Mouse (Mus musculus) 3134 (cell line): Measurements from ENCODE around the gene Adam19.
A peak's percentile ranks its signal among the peaks of the same experiment; 100 is the strongest.
"Not testable (repeated sequence)": the region's sequence is repeated elsewhere in the genome, so short reads cannot be mapped to it uniquely, and the experiment has no call there.

ENCODE experiments used
- DNase-seq: peaks from one replicate; pipeline ENCODE4 v3.0.0-alpha.2; 2011; ENCODE audit warnings: low spot score; ENCODE audit not compliant: insufficient read length; ENCODE audit errors: extremely low read depth

Gene Adam19

GRCm38 (mm10) chr11:46055896-46056769 is at the start of gene Adam19:
TSS of gene Adam19 (plus strand) at chr11:46055992.
- DNase-seq = peak; percentile 75

- DNase-seq = no peak
Observed at GRCm38 (mm10) chr11:46016061-46016460, 39.7 kb upstream of the Adam19 start.

GRCm38 (mm10) chr11:46020246-46020645 is 35.5 kb upstream of the Adam19 start:
- DNase-seq = no peak

GRCm38 (mm10) chr11:46021850-46022249 is 33.9 kb upstream of the Adam19 start:
- no peak for DNase-seq

GRCm38 (mm10) chr11:46022983-46023382 is 32.8 kb upstream of the Adam19 start:
- DNase-seq = no peak

- no peak for DNase-seq
Observed at GRCm38 (mm10) chr11:46025962-46026392, 29.8 kb upstream of the Adam19 start.

- no peak for DNase-seq
Observed at GRCm38 (mm10) chr11:46027952-46028814, 27.6 kb upstream of the Adam19 start.

GRCm38 (mm10) chr11:46029485-46029884 is 26.3 kb upstream of the Adam19 start:
- DNase-seq = no peak

GRCm38 (mm10) chr11:46030026-46030425 is 25.8 kb upstream of the Adam19 start:
- no peak for DNase-seq

GRCm38 (mm10) chr11:46031470-46031869 is 24.3 kb upstream of the Adam19 start:
- DNase-seq = no peak

GRCm38 (mm10) chr11:46032956-46033355 is 22.8 kb upstream of the Adam19 start:
- no peak for DNase-seq

GRCm38 (mm10) chr11:46036374-46036773 is 19.4 kb upstream of the Adam19 start:
- DNase-seq = no peak

- peak; percentile 40 for DNase-seq
Observed at GRCm38 (mm10) chr11:46038901-46039300, 16.9 kb upstream of the Adam19 start.

GRCm38 (mm10) chr11:46039335-46039734 is 16.5 kb upstream of the Adam19 start:
- peak; percentile 47 for DNase-seq

GRCm38 (mm10) chr11:46040841-46041556 is 14.8 kb upstream of the Adam19 start:
- no peak for DNase-seq

- DNase-seq = no peak
Observed at GRCm38 (mm10) chr11:46041607-46042267, 14.1 kb upstream of the Adam19 start.

- DNase-seq = no peak
Observed at GRCm38 (mm10) chr11:46044781-46045180, 11.0 kb upstream of the Adam19 start.

- no peak for DNase-seq
Observed at GRCm38 (mm10) chr11:46047264-46047663, 8.5 kb upstream of the Adam19 start.

GRCm38 (mm10) chr11:46052105-46052659 is 3.6 kb upstream of the Adam19 start, which contains the start of gene Gm12166:
TSS of gene Gm12166 (minus strand) at chr11:46052321.
- peak; percentile 32 for DNase-seq

GRCm38 (mm10) chr11:46053457-46053856 is 2.3 kb upstream of the Adam19 start:
- not testable (repeated sequence) for DNase-seq
